Mouse (Mus musculus) neutrophil, adult 5-6 weeks (primary cell): ENCODE measurements around the gene Erf. TPM values are rescaled to one million over a fixed set of nuclear protein-coding genes. Genes with fewer than 3 reads are reported as not detected.
A peak's percentile ranks its signal among the peaks of the same experiment; 100 is the strongest.

Experiments
- ATAC-seq: fragments of 151-379, 151-347 bp; 2 replicates; pipeline ENCODE4 v1.8.0; 2017; ENCODE audit warnings: mild to moderate bottlenecking, moderate TSS enrichment; ENCODE audit not compliant: insufficient number of reproducible peaks, poor library complexity, low FRiP score, severe bottlenecking; ENCODE audit errors: extremely low read depth
- total RNA-seq: library from RNA; stranded (forward); fragments of 200-1000 nt; gene quantifications from 2 replicates; pipeline ENCODE4 v1.2.3, GENCODE M21; 2017

Erf gene
- total RNA-seq, 1 experiment from 2014 or later, result 6.4 TPM

GRCm38 (mm10) chr7:25281734-25282601 is 31.4 kb upstream of the Erf start:
- peak; percentile 64 for ATAC-seq

GRCm38 (mm10) chr7:25281166-25281733 is 30.7 kb upstream of the Erf start:
- no peak for ATAC-seq

DNA sequence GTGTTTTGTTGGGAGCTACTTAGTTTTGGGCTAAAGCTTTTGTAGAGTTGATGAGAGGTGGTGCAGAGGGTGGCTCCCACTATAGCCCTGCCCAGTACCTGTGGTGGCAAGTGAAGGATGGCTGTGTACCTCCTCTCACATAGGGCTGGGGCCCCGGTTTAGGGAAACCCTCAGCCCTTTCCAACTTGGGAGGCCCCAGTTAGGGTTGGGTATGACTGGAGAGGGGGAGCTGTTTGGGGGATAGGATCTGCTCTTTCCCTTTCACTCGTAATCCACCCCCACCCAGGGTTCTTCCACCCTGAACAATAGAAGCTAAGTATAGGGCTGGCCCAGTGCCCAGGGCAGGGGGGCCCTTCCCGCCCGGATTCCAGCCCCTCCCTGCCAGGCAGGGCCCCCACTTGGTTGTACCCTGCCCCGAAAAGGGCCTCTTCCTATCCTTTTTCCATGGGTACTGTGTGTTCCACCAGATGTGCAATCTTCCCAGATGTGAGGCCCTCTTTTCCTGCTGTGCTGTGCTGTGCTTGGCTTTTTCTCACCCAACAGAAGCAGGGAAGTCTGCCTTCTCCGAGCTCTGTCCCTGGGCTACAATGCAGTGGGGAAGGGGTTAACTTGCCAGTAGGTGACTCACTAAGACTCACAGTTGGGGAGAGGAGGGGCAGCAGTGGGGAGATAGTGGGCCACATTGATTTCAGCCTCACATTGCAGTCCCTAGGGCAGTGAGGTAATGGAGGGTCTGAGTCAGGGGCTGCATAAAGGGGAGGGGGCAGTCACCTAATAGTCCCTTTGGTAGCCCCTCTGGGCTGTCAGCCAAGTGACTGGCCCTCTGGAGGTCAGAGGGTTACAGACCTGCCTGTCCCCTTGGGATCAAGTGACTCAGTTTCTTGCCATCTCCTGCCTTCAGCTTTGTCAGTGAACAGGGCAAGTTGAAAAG is 29.6 kb upstream of the Erf start:
- no peak for ATAC-seq

DNA sequence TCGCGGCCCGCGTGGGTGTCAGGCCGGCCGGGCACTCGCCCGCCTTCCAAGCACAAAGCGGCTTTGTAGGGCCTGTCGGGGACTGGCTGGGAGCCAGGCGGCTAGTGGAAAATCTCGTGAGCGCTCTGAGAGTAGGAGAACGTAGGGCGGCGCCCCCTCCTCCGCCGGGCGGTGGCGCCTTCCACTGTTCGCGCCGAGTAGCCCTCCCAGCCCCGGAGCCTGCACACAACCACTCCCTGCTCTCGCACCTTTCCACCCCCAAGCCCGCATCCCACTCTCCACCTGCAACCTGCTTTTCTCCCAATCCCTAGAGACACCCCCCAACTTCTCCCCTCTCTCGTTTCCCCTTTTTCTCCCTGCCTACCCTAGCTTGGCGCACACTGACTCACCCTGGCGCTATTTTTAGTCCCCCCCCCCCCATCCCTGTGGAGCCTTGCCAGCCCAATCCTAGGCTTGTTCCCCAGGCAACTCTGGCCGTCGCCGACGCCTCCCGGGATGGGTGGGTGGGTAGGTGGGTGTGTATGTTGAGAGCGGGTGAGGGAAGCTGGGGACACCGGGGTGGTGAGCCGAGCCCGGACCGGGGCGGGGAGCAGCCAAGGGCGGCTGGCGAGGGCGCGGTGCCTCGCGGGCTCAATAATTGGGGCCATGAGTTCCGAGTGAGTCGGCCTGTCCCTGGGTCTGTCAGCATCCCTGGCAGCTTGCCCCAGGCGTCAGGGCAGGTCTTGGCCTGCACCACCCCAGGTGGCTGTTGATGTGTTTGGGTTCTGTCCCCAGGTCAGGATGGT is 28.7 kb upstream of the Erf start:
- no peak for ATAC-seq

DNA sequence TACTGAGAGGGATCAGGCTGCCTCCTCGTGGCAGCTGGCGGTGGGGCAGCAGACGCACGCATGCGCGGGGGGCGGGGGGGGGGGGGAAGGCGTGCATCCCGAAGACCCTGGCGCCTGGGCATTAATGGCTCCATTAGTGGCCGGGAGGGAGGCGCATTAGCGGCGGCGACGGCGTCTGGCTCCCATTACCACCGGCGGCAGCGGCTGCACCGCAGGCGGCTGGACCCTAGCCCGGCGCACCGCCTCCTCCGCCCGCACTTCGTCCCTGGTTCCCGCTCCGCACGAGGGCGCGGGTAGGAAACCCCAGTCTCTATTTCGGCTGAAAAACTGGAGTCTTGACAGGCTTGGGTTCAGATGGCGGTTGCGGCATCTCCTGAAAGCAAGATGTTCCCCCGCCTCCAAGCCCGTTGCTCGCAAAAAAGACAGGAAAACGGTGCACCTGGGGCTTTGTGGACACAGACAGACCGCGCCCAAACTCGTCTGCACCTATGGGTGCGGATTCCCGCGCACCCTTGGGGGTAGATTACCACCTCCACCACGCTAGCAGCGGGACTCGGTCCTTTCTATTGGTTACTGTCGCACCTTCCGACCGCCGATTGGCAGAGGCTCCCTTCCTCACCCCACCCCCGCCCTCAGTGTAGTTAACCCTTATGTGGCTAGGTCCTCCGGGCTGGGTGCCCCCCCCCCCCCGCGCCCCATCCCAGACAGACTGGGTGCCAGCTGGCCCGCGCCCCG is 27.9 kb upstream of the Erf start:
- ATAC-seq, result peak; percentile 63

- ATAC-seq, result no peak
Observed at GRCm38 (mm10) chr7:25277998-25278340, 27.4 kb upstream of the Erf start.

DNA sequence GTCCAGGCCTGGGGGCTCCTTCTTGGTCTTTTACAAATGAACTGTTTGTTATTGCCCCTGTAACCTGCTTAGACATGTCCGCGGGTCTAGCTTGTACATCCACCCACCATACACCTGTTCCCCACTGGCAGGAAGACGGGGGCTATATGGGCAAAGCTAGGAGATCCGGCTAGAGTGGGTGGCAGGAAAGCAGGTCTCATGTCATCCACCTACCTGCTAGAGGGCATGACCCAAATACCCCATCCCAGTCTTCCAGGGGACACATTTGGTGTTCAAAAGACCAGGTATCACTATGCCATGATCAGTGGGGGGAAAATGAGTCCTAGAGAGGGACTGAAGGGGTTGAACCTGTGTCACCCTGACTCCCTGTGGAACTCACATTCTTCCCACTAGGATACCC is 26.8 kb upstream of the Erf start:
- ATAC-seq, result no peak

- no peak for ATAC-seq
Observed at GRCm38 (mm10) chr7:25275555-25276298, 25.2 kb upstream of the Erf start.

DNA sequence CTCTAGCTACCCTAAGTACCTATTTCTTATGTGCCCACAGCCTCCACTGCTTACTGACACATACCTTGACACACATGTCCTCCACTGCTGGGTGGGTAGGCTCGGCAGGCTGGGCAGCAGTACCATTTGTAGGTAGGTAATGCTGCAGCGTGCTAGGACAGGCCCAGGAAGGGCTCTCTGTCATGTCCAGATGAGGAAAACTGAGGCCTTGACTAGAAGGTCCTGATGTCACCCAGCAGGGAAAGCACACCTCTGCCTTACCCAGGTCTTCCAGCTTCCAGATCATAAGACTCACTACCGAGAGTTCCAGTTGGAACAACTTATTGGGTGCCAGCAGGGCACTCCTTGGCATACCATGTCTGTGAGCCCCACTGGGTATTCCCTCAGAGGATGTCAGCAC is 24.4 kb upstream of the Erf start:
- no peak for ATAC-seq

DNA sequence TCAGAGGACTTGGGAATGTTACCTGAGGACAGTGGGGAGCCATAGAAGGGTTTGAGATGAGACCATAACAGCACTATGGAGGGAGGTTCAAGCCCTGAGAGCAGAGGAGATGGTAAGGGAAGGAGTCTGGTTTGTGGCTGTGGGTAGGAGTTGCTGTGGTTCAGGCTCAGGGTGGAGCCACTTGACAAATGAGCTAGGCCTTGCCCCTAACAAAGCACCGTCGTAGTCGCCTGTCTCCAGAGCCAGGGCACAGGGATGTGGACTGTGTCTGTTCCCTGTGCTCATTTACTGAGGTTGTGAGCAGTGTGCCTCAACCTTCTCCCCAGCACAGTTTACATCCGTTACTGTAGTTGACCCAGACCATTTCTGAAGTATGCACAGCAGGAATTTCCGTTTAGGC is 24.0 kb upstream of the Erf start:
- ATAC-seq, result no peak

DNA sequence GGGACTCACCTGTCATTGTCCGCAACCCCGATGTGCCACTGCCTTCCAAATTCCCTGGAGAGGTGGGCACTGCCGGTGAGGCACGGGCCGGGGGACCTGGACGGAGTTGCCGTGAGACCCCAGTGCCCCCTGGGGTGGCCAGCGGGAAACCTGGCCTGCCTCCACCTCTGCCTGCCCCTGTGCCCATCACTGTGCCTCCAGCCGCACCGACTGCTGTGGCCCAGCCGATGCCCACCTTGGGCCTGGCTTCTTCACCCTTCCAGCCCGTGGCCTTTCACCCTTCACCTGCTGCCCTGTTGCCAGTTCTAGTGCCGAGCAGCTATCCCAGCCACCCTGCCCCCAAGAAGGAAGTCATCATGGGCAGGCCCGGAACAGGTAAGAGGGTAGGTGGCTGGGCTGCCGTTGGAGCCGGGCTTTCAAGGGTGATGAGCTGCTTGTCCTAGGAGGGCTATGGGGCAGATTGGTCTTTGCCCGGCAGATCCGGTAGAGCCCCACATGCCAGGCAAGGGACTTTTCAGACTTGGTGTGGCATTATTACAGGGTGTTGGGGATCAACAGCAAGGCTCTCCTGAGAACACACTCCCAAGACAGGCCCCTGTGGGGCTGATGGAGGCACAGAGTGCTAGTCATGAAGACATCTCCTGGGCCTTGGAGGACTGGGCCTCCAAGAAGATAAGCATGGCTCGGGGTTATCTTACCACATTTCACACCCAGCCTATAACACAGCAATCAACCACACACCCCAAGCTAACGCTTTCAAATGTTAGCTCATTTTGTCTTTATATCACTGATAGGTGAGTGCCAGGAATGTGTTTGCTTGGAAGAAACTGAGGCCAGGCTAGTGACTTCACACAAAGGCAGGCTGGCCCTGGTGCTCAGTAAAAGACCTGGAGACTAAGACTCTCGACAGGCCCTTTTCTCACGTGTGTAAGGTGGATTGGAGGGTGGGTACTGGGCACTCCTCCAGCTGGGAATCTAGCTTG is 23.0 kb upstream of the Erf start:
- no peak for ATAC-seq

DNA sequence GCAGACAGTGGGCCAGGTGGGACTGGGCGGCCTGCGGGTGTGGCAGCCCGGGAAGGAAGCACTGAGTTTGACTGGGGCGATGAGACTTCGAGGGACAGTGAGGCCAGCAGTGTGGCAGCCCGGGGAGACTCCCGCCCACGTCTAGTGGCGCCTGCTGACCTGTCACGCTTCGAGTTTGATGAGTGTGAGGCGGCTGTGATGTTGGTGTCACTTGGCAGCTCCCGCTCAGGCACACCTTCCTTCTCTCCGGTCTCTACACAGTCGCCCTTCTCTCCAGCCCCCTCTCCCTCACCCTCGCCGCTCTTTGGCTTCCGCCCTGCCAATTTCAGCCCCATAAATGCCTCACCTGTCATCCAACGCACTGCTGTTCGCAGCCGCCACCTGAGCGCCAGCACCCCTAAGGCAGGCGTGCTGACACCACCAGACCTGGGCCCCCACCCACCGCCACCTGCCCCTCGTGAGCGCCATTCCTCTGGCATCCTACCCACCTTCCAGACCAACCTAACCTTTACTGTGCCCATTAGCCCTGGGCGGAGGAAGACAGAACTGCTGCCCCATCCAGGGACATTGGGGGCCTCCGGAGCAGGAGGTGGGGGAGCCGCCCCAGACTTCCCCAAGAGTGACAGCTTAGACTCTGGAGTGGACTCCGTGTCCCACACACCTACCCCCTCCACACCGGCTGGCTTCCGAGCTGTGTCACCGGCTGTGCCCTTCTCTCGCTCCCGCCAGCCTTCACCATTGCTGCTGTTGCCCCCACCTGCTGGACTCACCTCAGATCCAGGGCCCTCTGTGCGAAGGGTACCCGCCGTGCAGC is 22.1 kb upstream of the Erf start:
- ATAC-seq, result no peak

DNA sequence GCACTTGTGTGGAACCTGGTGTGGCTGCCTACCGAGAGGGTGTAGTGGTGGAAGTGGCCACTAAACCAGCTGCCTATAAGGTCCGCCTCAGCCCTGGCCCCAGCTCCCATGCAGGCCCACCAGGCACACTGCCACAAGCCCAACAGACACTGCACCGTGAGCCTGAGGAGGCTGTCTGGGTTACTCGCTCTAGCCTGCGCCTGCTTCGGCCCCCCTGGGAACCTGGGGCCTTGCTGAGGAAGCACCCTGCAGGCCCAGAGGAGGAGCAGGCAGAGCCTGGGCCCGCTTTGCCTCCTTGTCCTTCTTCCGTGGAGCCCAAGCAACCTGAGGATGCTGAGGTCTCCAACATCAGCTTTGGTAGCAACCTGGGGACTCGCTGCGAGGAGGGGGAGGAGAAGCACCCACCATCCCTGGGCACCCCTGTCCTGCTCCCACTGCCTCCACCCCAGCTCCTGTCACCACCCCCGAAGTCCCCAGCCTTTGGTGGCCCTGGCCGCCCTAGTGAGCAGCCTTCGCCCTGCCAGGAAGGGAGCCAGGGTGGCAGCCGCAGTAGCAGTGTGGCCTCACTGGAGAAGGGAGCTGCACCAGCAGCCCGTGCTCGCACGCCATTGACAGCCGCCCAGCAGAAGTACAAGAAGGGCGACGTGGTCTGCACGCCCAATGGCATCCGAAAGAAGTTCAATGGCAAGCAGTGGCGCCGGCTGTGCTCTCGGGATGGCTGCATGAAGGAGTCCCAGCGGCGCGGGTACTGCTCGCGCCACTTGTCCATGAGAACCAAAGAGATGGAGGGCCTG is 21.3 kb upstream of the Erf start:
- no peak for ATAC-seq

DNA sequence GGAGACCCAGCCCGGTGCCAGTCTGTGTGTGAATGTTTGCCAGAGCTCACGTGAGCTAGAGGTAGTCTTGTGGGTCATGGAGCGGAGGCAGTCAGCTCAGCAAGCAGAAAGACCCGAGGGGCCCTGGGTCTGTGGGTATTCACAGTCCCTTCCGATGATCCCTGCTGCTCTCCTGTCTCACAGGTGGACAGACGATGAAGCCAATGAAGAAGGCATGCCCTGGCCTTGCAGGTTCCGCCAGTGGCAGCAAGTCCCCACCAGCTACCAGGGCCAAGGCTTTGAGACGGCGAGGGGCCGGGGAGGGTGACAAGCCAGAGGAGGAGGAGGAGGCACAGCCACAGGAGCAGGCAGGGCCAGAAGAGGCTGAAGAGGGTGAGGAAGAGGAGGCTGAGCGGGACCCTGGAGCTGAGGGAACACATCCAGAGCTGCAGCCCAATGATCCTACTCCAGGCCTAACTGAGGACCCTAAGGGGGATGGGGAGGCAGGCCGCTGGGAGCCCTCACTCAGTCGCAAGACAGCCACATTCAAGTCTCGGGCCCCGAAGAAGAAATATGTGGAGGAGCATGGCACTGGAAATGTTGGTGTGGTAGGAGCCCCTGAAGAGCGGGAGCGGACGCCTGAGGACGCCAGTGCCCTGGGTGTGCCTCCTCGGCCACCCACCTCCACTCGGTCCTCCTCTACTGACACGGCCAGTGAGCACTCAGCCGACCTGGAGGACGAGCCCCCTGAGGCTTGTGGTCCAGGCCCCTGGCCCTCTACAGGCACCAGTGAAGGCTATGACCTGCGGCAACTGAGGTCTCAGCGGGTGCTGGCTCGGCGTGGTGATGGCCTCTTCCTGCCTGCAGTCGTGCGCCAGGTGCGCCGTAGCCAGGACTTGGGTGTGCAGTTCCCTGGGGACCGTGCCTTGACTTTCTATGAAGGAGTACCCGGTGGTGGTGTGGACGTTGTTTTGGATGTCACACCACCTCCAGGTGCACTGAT is 20.4 kb upstream of the Erf start:
- ATAC-seq, result no peak
